Mouse (Mus musculus) midbrain, postnatal 0 days (tissue): ENCODE measurements around the gene Socs4. TPM values are rescaled to one million over a fixed set of nuclear protein-coding genes. Genes with fewer than 3 reads are reported as not detected.
A peak's percentile ranks its signal among the peaks of the same experiment; 100 is the strongest.

ENCODE experiments used
- ATAC-seq: fragments of 200-750 bp; cut with Nextera tagmentation; 2 replicates; pipeline ENCODE4 v1.8.0; 2017; ENCODE audit warnings: moderate number of reproducible peaks, mild to moderate bottlenecking, moderate TSS enrichment, moderate library complexity; ENCODE audit not compliant: low FRiP score
- DNase-seq: peaks from one replicate; pipeline ENCODE4 v3.0.0-alpha.2; 2015; ENCODE audit warnings: low spot score
- H3K27ac ChIP-seq: fragments of 300-500 bp; sonication (generic); 2 replicates; pipeline ENCODE4 v1.5.1; 2014; ENCODE audit warnings: low read depth, mild to moderate bottlenecking, low read length, mixed read lengths
- H3K27me3 ChIP-seq: fragments of 300-500 bp; sonication (generic); 2 replicates; pipeline ENCODE4 v1.6.1; 2014; ENCODE audit warnings: low read length, control low read depth, mixed read lengths; ENCODE audit not compliant: insufficient read depth
- H3K36me3 ChIP-seq: fragments of 300-500 bp; sonication (generic); 2 replicates; pipeline ENCODE4 v1.6.1; 2014; ENCODE audit warnings: low read length, control low read depth, mixed read lengths; ENCODE audit not compliant: insufficient read depth
- H3K4me1 ChIP-seq: fragments of 300-500 bp; sonication (generic); 2 replicates; pipeline ENCODE4 v1.6.1; 2014; ENCODE audit warnings: mild to moderate bottlenecking, control low read depth, antibody characterized with exemption, low read length, mixed read lengths; ENCODE audit not compliant: insufficient read depth
- H3K4me2 ChIP-seq: fragments of 300-500 bp; sonication (generic); 2 replicates; pipeline ENCODE4 v1.6.1; 2014; ENCODE audit warnings: low read depth, mild to moderate bottlenecking, low read length, mixed read lengths; ENCODE audit not compliant: poor library complexity, severe bottlenecking
- H3K4me3 ChIP-seq: fragments of 300-500 bp; sonication (generic); 2 replicates; pipeline ENCODE4 v1.5.1; 2014; ENCODE audit warnings: low read depth, mild to moderate bottlenecking, low read length, moderate library complexity
- H3K9ac ChIP-seq: fragments of 300-500 bp; sonication (generic); replicated peaks from 2 replicates; pipeline ENCODE4 v1.6.1; 2014; ENCODE audit warnings: mild to moderate bottlenecking, low read length, moderate library complexity, mixed read lengths; ENCODE audit not compliant: poor library complexity, severe bottlenecking
- H3K9me3 ChIP-seq: fragments of 300-500 bp; sonication (generic); 2 replicates; pipeline ENCODE4 v1.6.1; 2016; ENCODE audit warnings: low read length, control low read depth
- CTCF ChIP-seq: IDR thresholded peaks from 2 replicates; pipeline ENCODE4 v1.5.1; 2016; ENCODE audit warnings: antibody characterized with exemption, mild to moderate bottlenecking
- WGBS: fragments of 180-500 bp; shearing (Covaris S2); extraction: QIAGEN DNeasy Blood & Tissue Kit; methylation state at CpG from one replicate; pipeline ENCODE4 v1.1.7; 2014; 5-methylcytosine and 5-hydroxymethylcytosine counted together
- polyA plus RNA-seq: library from polyadenylated mRNA; unstranded; fragments of >200 nt; fragmentation: Nextera tagmentation; extraction: Ambion mirVana; gene quantifications from 2 replicates; pipeline ENCODE4 v1.2.1, GENCODE M21; 2015
- total RNA-seq: library from RNA; depleted of rRNA; stranded (reverse); fragments of >200 nt; gene quantifications from 2 replicates; pipeline ENCODE4 v1.2.3, GENCODE M21; 2014; rRNA removed

Socs4 gene
- 7.9 and 10.0 TPM in 2 replicates for total RNA-seq
- polyA plus RNA-seq: 1.7 and 2.7 TPM in 2 replicates

DNA sequence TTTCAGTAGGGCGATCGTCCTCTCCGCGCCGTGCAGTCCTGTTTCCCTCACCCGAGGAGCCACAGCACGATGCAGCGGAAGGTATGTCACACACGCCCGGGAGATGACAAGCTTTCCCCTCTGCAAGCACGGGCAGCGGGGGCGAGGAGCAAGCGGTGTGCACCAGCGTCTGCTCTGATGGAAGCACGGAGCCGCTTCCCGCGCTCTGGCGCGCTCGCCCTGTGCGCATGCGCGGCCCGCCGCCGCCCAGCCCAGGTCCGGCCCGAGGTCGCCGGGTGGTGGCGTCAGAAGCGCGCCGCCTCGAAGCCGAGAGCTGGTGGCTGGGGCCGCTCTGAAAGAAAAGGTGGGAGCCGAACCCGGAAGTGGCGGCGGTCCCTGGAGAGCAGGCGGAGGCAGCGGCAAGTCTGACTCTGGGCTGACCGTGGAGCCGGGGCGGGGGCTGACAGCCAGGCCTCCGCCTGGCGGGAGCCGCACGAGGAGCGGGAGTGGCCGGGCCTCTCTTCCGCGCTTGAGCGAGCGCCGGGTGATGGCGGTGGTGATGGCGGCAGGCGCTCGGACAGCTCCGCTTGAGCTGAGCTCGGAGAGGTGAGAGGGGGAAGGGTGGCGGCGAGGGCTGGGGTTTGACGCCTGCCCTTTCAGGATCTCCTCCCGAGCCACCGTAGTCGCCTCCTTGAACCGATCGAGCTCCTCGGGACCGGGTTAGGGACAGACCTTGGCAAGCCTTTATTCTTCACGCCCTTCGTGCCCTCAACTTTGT lies at the start of gene Socs4, which contains the start of gene Wdhd1:
Gene Socs4 (plus strand): TSS at position 295 of the 757 bp plus-strand sequence.
Gene Wdhd1 (minus strand): TSS at position 221 of the 757 bp plus-strand sequence.
- no peaks in the 10 kb centered on the region for H3K9me3 ChIP-seq
- ATAC-seq: peak; percentile 98
- peak within 1 kb of the TSS; percentile 58 for H3K4me2 ChIP-seq
- under 1% methylated on average over 75 of the region's 77 CpGs for WGBS
- H3K4me1 ChIP-seq: no peaks in the 10 kb centered on the region
- peak within 1 kb of the TSS; percentile 90 for H3K4me3 ChIP-seq
- H3K27me3 ChIP-seq: no peaks in the 10 kb centered on the region
- peak; percentile 95 for DNase-seq
- TF ChIP-seq CTCF: peak; percentile 45
- no peaks in the 10 kb centered on the region for H3K36me3 ChIP-seq
- peak within 1 kb of the TSS; percentile 86 for H3K27ac ChIP-seq
- H3K9ac ChIP-seq: peak within 1 kb of the TSS; percentile 78

DNA sequence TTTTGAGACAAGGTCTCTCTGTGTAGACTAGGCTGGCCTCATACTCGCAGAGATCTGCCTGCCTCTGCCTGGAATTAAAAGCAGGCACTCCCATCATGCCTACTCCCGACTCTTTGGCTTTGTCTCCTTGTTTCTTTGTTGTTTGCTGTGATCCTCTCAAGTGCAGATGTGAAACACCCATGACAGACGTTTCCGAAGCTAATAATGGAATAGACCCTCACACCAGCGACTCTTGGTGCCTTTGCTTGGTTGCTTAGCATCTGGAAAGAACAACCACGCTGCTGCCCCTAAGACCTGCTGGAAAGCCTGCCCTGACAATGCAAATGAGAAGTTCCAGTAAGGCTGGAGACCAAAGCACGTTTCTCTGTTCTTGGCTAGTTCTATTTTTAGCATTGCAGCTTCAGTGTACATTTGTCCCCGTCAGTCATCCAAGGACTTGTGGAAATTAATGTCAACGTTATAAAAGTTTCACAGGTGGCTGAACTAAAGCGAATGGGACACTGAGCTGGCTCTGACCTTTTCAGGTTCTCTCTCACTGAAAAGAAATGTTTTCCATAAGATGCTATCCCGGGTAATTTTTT lies 46.8 kb upstream of the Socs4 start:
- Histone ChIP-seq H3K9me3 (no peaks in the 10 kb centered on the region), H3K36me3 (no peaks in the 10 kb centered on the region), H3K4me1 (no peaks in the 10 kb centered on the region), H3K4me2 (no peak overlapping the region), H3K27me3 (no peaks in the 10 kb centered on the region), H3K27ac (no peak overlapping the region), H3K4me3 (no peak overlapping the region), H3K9ac (no peak overlapping the region)
- TF ChIP-seq CTCF: no peak
- DNase-seq (no peak), ATAC-seq (no peak)
- WGBS: 73% methylated on average over 11 of the region's 11 CpGs

DNA sequence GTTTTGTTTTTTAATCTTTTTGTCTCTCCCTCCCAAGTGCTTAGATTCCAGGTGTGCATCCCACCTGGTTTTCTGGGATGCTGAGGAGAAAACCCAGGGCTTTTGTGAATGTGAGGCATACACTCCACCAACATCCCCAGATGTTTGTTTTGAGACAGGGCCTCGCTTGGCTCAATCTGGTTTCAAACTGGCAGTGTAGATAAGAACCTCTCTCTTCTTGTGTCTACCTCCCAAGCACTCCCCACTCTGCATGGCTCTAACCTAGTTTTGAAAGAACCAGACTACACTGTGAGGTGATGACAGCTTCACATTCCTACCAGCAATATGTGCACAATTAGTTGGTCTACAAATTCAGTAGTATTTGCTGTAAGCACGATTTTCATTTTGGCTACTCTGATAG lies 43.1 kb upstream of the Socs4 start:
- DNase-seq (no peak), ATAC-seq (no peak)
- no peak overlapping the region for H3K9ac ChIP-seq
- TF ChIP-seq CTCF: no peak
- no peak overlapping the region for H3K4me3 ChIP-seq
- no peak overlapping the region for H3K27ac ChIP-seq
- H3K4me1 ChIP-seq: no peaks in the 10 kb centered on the region
- 82% methylated on average over 2 of the region's 2 CpGs for WGBS
- no peaks in the 10 kb centered on the region for H3K27me3 ChIP-seq
- no peaks in the 10 kb centered on the region for H3K36me3 ChIP-seq
- H3K9me3 ChIP-seq: no peaks in the 10 kb centered on the region
- H3K4me2 ChIP-seq: no peak overlapping the region

DNA sequence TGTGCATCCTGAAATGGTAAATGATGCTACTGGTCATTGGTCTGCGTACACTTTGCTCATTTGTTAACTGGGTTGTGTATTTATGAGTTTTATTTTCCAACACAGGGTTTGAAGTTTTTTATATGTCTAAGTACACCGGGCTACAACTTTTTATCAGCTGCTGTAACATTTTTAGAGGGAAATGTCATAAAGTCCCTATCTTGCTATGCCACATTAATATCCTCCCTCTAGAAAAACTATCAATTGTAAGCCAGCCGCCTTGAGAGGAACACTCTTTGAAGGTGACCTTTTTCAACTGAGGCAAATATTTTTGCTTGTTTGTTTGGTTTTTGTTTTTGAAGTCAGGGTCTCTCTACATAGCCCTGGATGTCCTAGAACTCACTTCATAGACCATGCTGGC lies 42.7 kb upstream of the Socs4 start:
- H3K4me1 ChIP-seq: no peaks in the 10 kb centered on the region
- WGBS: 95% methylated on average over 3 of the region's 3 CpGs

DNA sequence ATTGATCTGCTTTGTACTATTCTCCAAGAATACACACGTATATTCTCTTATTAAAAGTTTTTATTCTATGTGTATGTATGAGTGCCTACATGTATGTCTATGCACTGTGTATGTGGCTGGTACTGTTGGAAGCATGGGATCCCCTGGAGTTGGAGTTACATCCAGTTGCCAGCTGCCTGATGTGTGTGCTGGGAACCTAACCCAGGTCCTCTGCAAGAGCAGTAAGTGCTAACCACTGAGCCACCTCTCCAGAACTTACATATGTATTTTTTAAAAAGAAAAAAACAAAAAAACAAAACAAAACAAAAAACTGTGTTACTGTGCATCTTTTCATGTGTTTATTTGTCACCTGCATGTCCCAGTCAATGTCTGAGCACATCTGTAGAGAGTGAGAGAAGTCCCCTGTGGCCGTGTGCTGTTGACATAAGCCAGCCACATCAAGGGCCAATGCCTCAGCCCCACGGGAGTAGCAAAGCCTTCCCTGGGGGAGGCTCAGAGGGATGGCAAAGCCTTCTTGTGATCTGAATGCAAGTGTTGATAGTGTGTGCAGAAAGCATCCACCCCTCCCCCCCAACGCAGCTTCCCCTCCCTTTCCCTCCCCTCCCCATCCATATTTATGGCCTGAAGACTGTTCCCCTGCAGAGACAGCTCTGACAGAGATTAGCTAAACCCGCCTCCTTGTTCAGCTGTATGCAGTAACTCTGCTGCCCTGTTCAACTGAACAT lies 42.0 kb upstream of the Socs4 start:
- DNase-seq: no peak
- TF ChIP-seq CTCF: no peak
- no peak overlapping the region for H3K4me3 ChIP-seq
- no peak for ATAC-seq
- no peaks in the 10 kb centered on the region for H3K9me3 ChIP-seq
- H3K4me2 ChIP-seq: no peak overlapping the region
- no peaks in the 10 kb centered on the region for H3K4me1 ChIP-seq
- 67% methylated on average over 5 of the region's 5 CpGs for WGBS
- H3K9ac ChIP-seq: no peak overlapping the region
- H3K27me3 ChIP-seq: no peaks in the 10 kb centered on the region
- H3K36me3 ChIP-seq: no peaks in the 10 kb centered on the region
- no peak overlapping the region for H3K27ac ChIP-seq

More for the DNA sequence above, 42.7 kb upstream of the Socs4 start:
- Histone ChIP-seq H3K27me3 (no peaks in the 10 kb centered on the region), H3K36me3 (no peaks in the 10 kb centered on the region), H3K9ac (no peak overlapping the region), H3K27ac (no peak overlapping the region), H3K4me2 (no peak overlapping the region), H3K4me3 (no peak overlapping the region), H3K9me3 (no peaks in the 10 kb centered on the region)
- DNase-seq: no peak
- TF ChIP-seq CTCF: no peak
- ATAC-seq: no peak
